Mouse (Mus musculus) left cerebral cortex, adult 11 months (tissue): ENCODE measurements around the gene Dhx38.

Source experiments
- DNase-seq: peaks from one replicate; pipeline ENCODE4 v3.0.0; 2022; ENCODE audit warnings: low spot score

Gene Dhx38

GRCm38 (mm10) chr8:109565498-109566333 lies at the start of gene Dhx38, which contains the start of gene Txnl4b:
Gene Dhx38, minus strand, starts transcription at chr8:109565861.
Gene Txnl4b, plus strand, starts transcription at chr8:109565892.
- peak; percentile 99 for DNase-seq

- no peak for DNase-seq
Observed at GRCm38 (mm10) chr8:109614243-109615210, 48.9 kb upstream of the Dhx38 start, which contains the start of gene Pkd1l3. Gene Pkd1l3, plus strand, starts transcription at chr8:109614517.

- no peak for DNase-seq
Observed at GRCm38 (mm10) chr8:109609153-109609502, 43.5 kb upstream of the Dhx38 start.

- DNase-seq: peak; percentile 96
Observed at GRCm38 (mm10) chr8:109608271-109609152, 42.9 kb upstream of the Dhx38 start, which contains the start of gene Dhodh. Gene Dhodh, minus strand, starts transcription at chr8:109608673.

- DNase-seq: no peak
Observed at GRCm38 (mm10) chr8:109607650-109608049, 42.0 kb upstream of the Dhx38 start.

GRCm38 (mm10) chr8:109606725-109607124 lies 41.1 kb upstream of the Dhx38 start:
- no peak for DNase-seq

GRCm38 (mm10) chr8:109595854-109596253 lies 30.2 kb upstream of the Dhx38 start:
- DNase-seq: no peak

GRCm38 (mm10) chr8:109593117-109593788 lies 27.6 kb upstream of the Dhx38 start:
- DNase-seq: no peak

- no peak for DNase-seq
Observed at GRCm38 (mm10) chr8:109592164-109592563, 26.5 kb upstream of the Dhx38 start.

- no peak for DNase-seq
Observed at GRCm38 (mm10) chr8:109591367-109591766, 25.7 kb upstream of the Dhx38 start.

GRCm38 (mm10) chr8:109590901-109591300 lies 25.2 kb upstream of the Dhx38 start:
- no peak for DNase-seq

GRCm38 (mm10) chr8:109586972-109587504 lies 21.4 kb upstream of the Dhx38 start:
- no peak for DNase-seq

- no peak for DNase-seq
Observed at GRCm38 (mm10) chr8:109585652-109586051, 20.0 kb upstream of the Dhx38 start.

- DNase-seq: no peak
Observed at GRCm38 (mm10) chr8:109584830-109585229, 19.2 kb upstream of the Dhx38 start.

GRCm38 (mm10) chr8:109584293-109584692 lies 18.6 kb upstream of the Dhx38 start:
- DNase-seq: no peak

- DNase-seq: no peak
Observed at GRCm38 (mm10) chr8:109578900-109579301, 13.2 kb upstream of the Dhx38 start, which contains the start of gene Hp. Gene Hp, minus strand, starts transcription at chr8:109579172.

- no peak for DNase-seq
Observed at GRCm38 (mm10) chr8:109576311-109576710, 10.7 kb upstream of the Dhx38 start.

GRCm38 (mm10) chr8:109571139-109571538 lies 5.5 kb upstream of the Dhx38 start:
- DNase-seq: no peak

- no peak for DNase-seq
Observed at GRCm38 (mm10) chr8:109564766-109565165, 895 bp downstream of the Dhx38 start.

GRCm38 (mm10) chr8:109563881-109564280 lies 1.8 kb downstream of the Dhx38 start:
- DNase-seq: no peak

- no peak for DNase-seq
Observed at GRCm38 (mm10) chr8:109551663-109552062, 14.0 kb downstream of the Dhx38 start.
